Mouse (Mus musculus) thymus, adult 18-20 months (tissue): ENCODE measurements around the gene Actr3b.

Experiments
- DNase-seq, 2 experiments: peaks; one replicate each; pipeline ENCODE4 v3.0.0; 2022; ENCODE audit warnings: mixed read lengths in 2 of 2

The Actr3b gene

GRCm38 (mm10) chr5:25889746-25890382 lies 130.1 kb downstream of the Actr3b start:
- DNase-seq = no peak

GRCm38 (mm10) chr5:25891321-25891720 lies 131.5 kb downstream of the Actr3b start:
- no peak for DNase-seq
